Mouse (Mus musculus) lung, embryonic 15.5 days (tissue): ENCODE measurements around the gene Nsg1. TPM values are rescaled to one million over a fixed set of nuclear protein-coding genes. Genes with fewer than 3 reads are reported as not detected.

Source experiments
- ATAC-seq: fragments of 200-750 bp; cut with Nextera tagmentation; 2 replicates; pipeline ENCODE4 v1.8.0; 2017; ENCODE audit warnings: moderate number of reproducible peaks, borderline replicate concordance; ENCODE audit not compliant: low FRiP score, low TSS enrichment; ENCODE audit errors: extremely low read depth
- H3K27ac ChIP-seq: fragments of 300-500 bp; sonication (generic); 2 replicates; pipeline ENCODE4 v1.5.1; 2015; ENCODE audit warnings: moderate library complexity, mild to moderate bottlenecking, inconsistent platforms
- H3K27me3 ChIP-seq: fragments of 300-500 bp; sonication (generic); 2 replicates; pipeline ENCODE4 v1.6.1; 2015; ENCODE audit warnings: inconsistent platforms
- H3K36me3 ChIP-seq: fragments of 300-500 bp; sonication (generic); 2 replicates; pipeline ENCODE4 v1.6.1; 2015; ENCODE audit warnings: inconsistent platforms
- H3K4me1 ChIP-seq: fragments of 300-500 bp; sonication (generic); 2 replicates; pipeline ENCODE4 v1.6.1; 2015; ENCODE audit warnings: inconsistent platforms
- H3K4me2 ChIP-seq: fragments of 300-500 bp; sonication (generic); 2 replicates; pipeline ENCODE4 v1.6.1; 2015; ENCODE audit warnings: inconsistent platforms, mild to moderate bottlenecking, moderate library complexity
- H3K4me3 ChIP-seq: fragments of 300-500 bp; sonication (generic); 2 replicates; pipeline ENCODE4 v1.5.1; 2015; ENCODE audit warnings: mild to moderate bottlenecking, inconsistent platforms
- H3K9ac ChIP-seq: fragments of 300-500 bp; sonication (generic); 2 replicates; pipeline ENCODE4 v1.6.1; 2015; ENCODE audit warnings: inconsistent platforms
- H3K9me3 ChIP-seq: fragments of 300-500 bp; sonication (generic); 2 replicates; pipeline ENCODE4 v1.6.1; 2016; ENCODE audit warnings: inconsistent platforms
- WGBS: fragments of 180-500 bp; shearing (Covaris S2); methylation state at CpG from one replicate; pipeline ENCODE4 v1.1.7; 2015; 5-methylcytosine and 5-hydroxymethylcytosine counted together
- polyA plus RNA-seq: library from polyadenylated mRNA; unstranded; fragments of >200 nt; fragmentation: Nextera tagmentation; extraction: Ambion mirVana; gene quantifications from 2 replicates; pipeline ENCODE4 v1.2.1, GENCODE M21; 2015

Nsg1 gene
- polyA plus RNA-seq = 70.1 and 74.5 TPM in 2 replicates

DNA sequence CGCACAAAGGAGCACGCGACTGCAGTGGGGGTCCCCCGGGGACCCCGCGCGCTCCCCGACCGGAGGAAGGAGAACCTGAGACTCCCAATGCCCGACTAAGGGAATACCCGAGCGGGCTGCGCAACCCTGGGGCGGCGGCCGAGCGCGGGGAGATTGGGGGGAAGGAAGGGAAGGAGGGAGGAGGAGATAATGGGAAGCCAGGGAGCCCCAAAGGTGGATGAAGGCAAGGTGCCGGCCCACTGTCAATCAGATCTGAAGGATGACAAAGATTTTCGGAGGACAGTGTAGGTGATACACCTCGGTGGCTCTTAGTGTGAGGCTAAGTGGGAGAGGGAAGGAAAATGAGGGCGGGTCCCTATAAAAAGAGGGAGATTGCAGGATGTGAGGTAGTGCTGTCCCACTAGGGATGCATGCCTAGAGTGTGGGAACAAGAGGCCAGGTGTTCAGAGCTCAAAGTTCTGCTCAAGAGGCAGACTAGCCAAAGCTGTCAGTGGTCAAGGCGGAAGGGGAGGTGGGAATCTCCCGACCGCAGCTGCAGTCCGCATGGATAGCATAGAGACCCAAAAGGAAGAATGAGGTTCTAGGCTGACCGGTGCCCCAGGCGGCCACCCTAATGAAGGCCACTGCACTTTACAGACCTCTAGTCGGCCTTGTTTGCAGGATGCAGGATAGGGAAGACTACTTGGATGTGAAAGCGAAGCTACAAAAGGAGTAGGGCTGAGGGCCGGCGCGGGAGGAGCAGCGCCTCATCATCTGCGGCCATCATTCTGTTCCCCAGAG is at the start of gene Nsg1:
Gene Nsg1, minus strand, starts transcription at position 274 of the 780 bp plus-strand sequence.
- H3K4me1 ChIP-seq = peaks cover 8% of the 10 kb centered on the region
- H3K27me3 ChIP-seq = peaks cover 34% of the 10 kb centered on the region
- WGBS = 10% methylated on average over 35 of the region's 35 CpGs
- peak within 1 kb of the TSS; percentile 84 for H3K4me2 ChIP-seq
- peak within 1 kb of the TSS; percentile 62 for H3K9ac ChIP-seq
- H3K27ac ChIP-seq = no peak within 1 kb of the TSS
- no peaks in the 10 kb centered on the region for H3K9me3 ChIP-seq
- peak within 1 kb of the TSS; percentile 67 for H3K4me3 ChIP-seq
- ATAC-seq = peak; percentile 20; the same call in 1 of the 2 replicates
- 0 out of 2 replicates have a peak, but pooled peaks cover 5% of the 10 kb centered on the region for H3K36me3 ChIP-seq

DNA sequence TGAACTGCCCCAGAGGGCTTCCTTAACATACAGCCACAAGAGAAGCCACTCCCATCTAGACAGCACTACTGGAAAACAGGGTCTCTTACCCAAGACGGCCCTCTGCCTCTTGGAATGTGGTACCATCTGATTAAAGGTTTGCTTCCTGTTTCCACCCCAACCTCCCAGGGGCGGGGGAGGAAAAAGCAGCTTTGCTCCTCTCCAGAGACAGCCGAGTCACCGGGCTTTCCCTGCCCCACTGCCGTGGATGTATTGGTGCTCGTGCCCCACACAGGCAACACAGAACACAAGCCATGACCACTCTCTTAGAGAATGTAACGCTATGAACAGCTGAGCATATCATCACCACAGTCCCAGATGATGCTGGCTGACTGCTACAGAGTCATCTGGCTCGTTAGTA is 49.3 kb upstream of the Nsg1 start:
- no peak overlapping the region for H3K27ac ChIP-seq
- 69% methylated on average over 8 of the region's 8 CpGs for WGBS
- no peak for ATAC-seq

DNA sequence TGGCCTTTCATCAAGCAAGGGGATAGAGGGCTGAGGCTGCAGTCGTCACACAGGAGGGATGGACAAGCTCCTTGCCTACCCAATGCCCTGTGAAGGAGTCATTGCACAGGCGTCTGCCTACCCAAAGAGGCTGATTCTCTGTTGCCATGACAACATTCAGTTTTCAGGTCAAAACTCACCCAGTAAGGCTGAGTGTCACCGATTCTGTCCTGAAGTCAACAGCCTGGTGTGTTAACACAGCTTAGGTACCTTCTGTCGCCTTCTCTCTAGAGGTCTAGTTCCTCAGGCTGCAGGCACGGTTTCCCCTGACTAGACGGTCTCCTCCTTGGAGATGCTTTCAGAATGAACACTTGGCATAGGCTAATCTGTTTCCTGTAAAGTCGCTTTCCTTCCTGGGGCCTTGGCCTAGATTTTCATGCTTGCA is 45.6 kb upstream of the Nsg1 start:
- 81% methylated on average over 7 of the region's 7 CpGs for WGBS
- no peak overlapping the region for H3K4me3 ChIP-seq
- H3K9ac ChIP-seq = no peak overlapping the region
- no peak for ATAC-seq
- no peaks in the 10 kb centered on the region for H3K9me3 ChIP-seq
- no peaks in the 10 kb centered on the region for H3K27me3 ChIP-seq
- H3K4me2 ChIP-seq = no peak overlapping the region
- peaks cover 40% of the 10 kb centered on the region for H3K36me3 ChIP-seq
- no peak overlapping the region for H3K27ac ChIP-seq
- H3K4me1 ChIP-seq = no peaks in the 10 kb centered on the region

More for the DNA sequence above, 49.3 kb upstream of the Nsg1 start:
- H3K27me3 ChIP-seq = no peaks in the 10 kb centered on the region
- H3K4me3 ChIP-seq = no peak overlapping the region
- peaks cover 46% of the 10 kb centered on the region for H3K36me3 ChIP-seq
- H3K4me1 ChIP-seq = no peaks in the 10 kb centered on the region
- no peak overlapping the region for H3K9ac ChIP-seq
- no peaks in the 10 kb centered on the region for H3K9me3 ChIP-seq
- no peak overlapping the region for H3K4me2 ChIP-seq

DNA sequence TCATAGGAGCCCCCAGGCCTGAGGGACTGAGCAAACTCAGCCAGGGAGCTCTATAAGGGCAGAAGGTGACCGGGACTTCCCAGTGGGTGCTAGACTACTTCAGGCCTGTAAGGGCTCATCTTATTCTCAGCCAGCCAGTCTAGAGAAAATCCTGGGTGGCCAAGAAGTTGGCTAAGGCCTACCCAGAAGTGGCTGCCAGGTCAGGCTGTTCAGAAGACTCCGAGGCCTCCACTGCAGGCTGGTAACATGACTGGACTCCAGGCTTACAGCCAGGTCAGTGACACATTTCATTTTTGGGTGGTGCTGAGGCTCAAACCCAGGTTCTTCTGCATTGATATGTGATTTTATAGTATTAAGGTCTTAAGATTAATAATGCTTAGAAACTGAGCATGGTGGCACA is 40.0 kb upstream of the Nsg1 start:
- no peak for ATAC-seq
- Histone ChIP-seq H3K36me3 (peaks cover 28% of the 10 kb centered on the region), H3K27me3 (no peaks in the 10 kb centered on the region), H3K4me2 (no peak overlapping the region), H3K4me3 (no peak overlapping the region), H3K4me1 (no peaks in the 10 kb centered on the region), H3K27ac (no peak overlapping the region), H3K9me3 (no peaks in the 10 kb centered on the region), H3K9ac (no peak overlapping the region)
- 90% methylated on average over 2 of the region's 2 CpGs for WGBS

DNA sequence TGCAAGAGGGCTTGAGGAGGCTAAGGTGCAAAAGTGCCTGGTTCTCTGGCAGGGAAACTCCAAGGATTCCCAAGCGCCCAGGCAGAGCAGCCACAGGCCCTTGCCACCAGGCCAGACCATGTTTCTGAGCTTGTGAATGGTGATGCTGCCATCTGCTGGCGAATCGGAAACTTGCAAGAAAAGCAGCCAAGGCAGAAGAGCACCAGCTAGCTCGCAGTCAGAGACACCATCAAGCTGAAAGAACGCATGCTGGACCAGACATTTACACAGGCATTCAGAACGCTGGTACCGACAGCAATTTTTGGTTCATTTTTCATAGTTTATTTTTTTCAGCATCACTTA is 37.7 kb upstream of the Nsg1 start:
- no peak overlapping the region for H3K4me3 ChIP-seq
- peaks cover 8% of the 10 kb centered on the region for H3K36me3 ChIP-seq
- H3K9ac ChIP-seq = no peak overlapping the region
- H3K27me3 ChIP-seq = no peaks in the 10 kb centered on the region
- no peak overlapping the region for H3K4me2 ChIP-seq
- no peaks in the 10 kb centered on the region for H3K4me1 ChIP-seq
- no peak overlapping the region for H3K27ac ChIP-seq
- no peak for ATAC-seq
- WGBS = 10% methylated on average over 7 of the region's 7 CpGs
- H3K9me3 ChIP-seq = no peaks in the 10 kb centered on the region

DNA sequence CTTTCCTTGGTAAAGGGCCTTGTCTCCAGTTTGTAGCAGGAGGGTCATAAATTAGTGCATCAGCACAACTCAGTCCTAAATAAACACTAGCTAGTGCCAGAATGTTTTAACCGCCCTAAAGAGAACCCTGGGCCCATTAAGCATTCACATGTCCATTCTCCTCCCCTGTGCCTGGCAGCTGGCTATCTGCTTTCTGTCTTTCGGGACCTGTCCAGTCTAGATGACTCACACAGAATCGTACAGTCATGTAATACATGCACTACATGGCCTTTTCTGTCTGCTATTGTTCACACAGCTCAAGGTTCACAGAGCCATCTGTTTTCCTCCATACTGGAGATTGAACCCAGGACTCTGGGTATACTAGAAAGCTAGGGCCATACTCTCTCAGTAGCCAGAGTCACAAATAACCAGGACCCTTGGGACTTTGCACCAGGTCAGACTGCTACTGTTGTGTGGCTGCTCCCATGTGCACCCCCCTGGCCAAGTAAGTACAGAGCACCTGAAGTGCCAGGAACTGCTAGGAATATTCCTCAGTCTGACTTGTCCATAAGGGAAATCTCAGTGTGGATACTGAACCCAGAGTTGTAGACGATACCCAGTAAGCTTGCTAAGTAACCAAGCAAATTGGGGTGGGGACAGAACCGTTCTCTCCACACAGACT is 37.2 kb upstream of the Nsg1 start:
- no peak for ATAC-seq

DNA sequence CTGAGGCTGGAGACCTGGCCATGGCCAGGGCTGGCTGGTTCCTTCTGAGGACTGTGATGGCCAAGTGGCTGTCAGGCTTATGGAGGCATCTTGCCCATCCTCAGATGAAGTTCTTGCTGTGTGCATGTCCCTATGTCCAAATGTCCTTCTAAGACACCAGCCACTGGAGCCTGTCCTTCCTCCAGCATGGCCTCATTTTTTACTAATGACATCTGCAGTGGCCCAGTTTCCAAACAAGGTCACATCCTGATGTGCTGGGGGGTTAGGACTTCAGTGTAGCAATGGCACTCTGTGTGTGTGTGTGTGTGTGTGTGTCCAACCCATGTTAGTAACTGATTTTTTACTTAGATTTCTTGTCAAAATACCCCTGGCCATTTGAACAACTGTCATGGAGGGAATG is 36.2 kb upstream of the Nsg1 start:
- H3K36me3 ChIP-seq = peaks cover 5% of the 10 kb centered on the region; the same call in 1 of the 2 replicates
- no peak for ATAC-seq
- no peaks in the 10 kb centered on the region for H3K9me3 ChIP-seq
- H3K4me3 ChIP-seq = no peak overlapping the region
- H3K27me3 ChIP-seq = no peaks in the 10 kb centered on the region
- no peak overlapping the region for H3K4me2 ChIP-seq
- H3K9ac ChIP-seq = no peak overlapping the region
- no peaks in the 10 kb centered on the region for H3K4me1 ChIP-seq
- H3K27ac ChIP-seq = no peak overlapping the region

More for the DNA sequence above, 37.2 kb upstream of the Nsg1 start:
- no peak overlapping the region for H3K4me2 ChIP-seq
- no peak overlapping the region for H3K9ac ChIP-seq
- peaks cover 5% of the 10 kb centered on the region; the same call in 1 of the 2 replicates for H3K36me3 ChIP-seq
- no peak overlapping the region for H3K4me3 ChIP-seq
- H3K9me3 ChIP-seq = no peaks in the 10 kb centered on the region
- no peaks in the 10 kb centered on the region for H3K27me3 ChIP-seq
- WGBS = 71% methylated on average over 5 of the region's 5 CpGs
- H3K4me1 ChIP-seq = no peaks in the 10 kb centered on the region
- H3K27ac ChIP-seq = no peak overlapping the region

DNA sequence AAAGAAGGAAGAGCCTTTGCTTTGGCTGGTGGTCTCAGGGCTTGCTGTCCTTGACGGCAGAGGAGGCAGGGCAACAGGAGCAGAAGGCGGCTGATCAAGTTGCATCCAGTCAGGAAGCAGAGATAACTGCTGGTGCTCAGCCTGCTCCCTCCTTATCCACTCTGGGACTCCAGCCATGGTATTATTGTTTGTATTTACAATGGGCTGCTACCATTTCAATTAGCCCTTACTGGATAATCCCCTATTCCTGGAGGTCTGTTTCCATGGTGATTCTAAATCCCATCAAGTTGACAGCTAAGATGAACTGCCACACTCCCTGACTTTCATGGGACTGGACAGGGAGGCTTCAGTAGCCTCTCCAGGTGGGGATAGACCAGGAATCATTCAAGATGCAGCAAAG is 35.2 kb upstream of the Nsg1 start:
- no peaks in the 10 kb centered on the region for H3K27me3 ChIP-seq
- ATAC-seq = no peak
- no peak overlapping the region for H3K4me3 ChIP-seq
- no peak overlapping the region for H3K27ac ChIP-seq
- WGBS = 31% methylated on average over 2 of the region's 2 CpGs
- no peaks in the 10 kb centered on the region for H3K4me1 ChIP-seq
- H3K36me3 ChIP-seq = no peaks in the 10 kb centered on the region
- no peak overlapping the region for H3K4me2 ChIP-seq
- no peaks in the 10 kb centered on the region for H3K9me3 ChIP-seq
- H3K9ac ChIP-seq = no peak overlapping the region

DNA sequence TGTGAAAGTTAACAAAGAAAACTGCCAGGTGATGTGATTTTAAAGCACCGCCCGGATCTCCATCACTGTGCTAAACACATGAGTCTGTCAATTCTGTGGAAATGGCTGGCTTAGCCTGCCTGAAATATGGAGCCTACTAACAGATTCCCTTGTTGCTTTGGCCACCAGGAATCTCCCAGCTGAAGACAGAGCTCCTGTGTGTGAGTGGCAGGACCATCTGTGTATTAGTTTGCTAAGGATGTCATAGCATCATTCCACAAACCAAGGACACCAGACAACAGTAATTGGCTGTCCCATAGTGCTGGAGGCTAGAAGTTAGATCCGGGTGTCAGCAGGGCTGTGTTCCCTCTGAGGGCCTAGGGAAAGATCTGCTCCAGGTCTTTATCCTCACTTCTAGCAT is 31.2 kb upstream of the Nsg1 start:
- no peaks in the 10 kb centered on the region for H3K4me1 ChIP-seq
- H3K9ac ChIP-seq = no peak overlapping the region
- H3K4me2 ChIP-seq = no peak overlapping the region
- no peak overlapping the region for H3K27ac ChIP-seq
- no peaks in the 10 kb centered on the region for H3K36me3 ChIP-seq
- H3K4me3 ChIP-seq = no peak overlapping the region
- no peak for ATAC-seq
- no peaks in the 10 kb centered on the region for H3K27me3 ChIP-seq
- 89% methylated on average over 3 of the region's 3 CpGs for WGBS
- no peaks in the 10 kb centered on the region for H3K9me3 ChIP-seq

DNA sequence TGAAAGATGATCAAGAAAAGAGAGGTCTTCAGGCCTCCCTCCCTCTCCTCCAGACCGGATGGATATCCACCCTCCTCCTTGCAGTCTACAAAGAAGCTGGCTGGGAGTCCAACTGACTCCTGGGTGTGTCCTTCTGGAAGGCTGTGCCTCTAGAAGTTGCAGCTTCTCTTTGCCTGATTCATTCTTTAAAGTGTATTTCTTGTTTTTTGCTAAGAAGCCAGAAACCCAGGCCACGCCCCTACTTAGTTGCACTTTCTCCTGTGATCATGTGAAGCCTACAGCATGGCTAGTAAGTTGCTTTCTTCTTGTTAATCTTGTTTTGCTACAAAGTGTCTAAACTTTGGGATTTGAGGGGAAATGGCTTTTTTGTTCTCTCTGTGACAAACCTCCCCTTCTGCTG is 27.3 kb upstream of the Nsg1 start:
- no peaks in the 10 kb centered on the region for H3K4me1 ChIP-seq
- no peaks in the 10 kb centered on the region for H3K27me3 ChIP-seq
- H3K9ac ChIP-seq = no peak overlapping the region
- no peak overlapping the region for H3K27ac ChIP-seq
- H3K4me3 ChIP-seq = no peak overlapping the region
- no peak for ATAC-seq
- H3K9me3 ChIP-seq = no peaks in the 10 kb centered on the region
- H3K36me3 ChIP-seq = no peaks in the 10 kb centered on the region
- 82% methylated on average over 2 of the region's 2 CpGs for WGBS
- no peak overlapping the region for H3K4me2 ChIP-seq

DNA sequence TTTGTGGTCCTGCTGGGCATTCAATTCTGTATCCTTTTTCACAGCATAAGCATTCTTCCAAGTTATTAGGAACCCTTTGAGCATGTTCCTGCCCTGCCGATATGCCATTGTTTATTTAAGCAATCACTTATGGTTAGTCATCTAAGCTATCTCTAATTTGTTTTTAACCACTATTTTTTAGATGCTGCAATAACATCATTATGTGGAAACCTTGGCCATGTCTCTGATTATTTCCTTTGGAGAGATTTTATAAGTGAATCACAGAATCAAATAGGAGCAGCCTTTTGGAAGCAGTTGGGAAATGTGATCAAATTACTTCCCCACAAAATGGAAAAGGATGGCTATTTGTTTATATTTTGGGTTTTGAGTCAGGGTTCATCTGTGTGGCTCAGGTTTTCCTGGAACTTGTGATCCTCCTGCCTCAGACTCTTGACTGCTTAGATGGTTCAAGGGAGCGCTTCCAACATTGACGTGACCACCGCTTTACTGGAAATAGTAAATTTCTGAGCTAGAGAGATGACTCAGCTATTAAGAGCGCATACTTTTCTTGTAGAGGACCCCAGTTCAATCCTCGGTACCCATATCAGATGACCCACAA is 25.1 kb upstream of the Nsg1 start:
- Histone ChIP-seq H3K9me3 (no peaks in the 10 kb centered on the region), H3K4me3 (no peak overlapping the region), H3K4me2 (no peak overlapping the region), H3K9ac (no peak overlapping the region), H3K4me1 (no peaks in the 10 kb centered on the region), H3K36me3 (no peaks in the 10 kb centered on the region), H3K27ac (no peak overlapping the region), H3K27me3 (no peaks in the 10 kb centered on the region)
- WGBS = 77% methylated on average over 6 of the region's 6 CpGs
- no peak for ATAC-seq

DNA sequence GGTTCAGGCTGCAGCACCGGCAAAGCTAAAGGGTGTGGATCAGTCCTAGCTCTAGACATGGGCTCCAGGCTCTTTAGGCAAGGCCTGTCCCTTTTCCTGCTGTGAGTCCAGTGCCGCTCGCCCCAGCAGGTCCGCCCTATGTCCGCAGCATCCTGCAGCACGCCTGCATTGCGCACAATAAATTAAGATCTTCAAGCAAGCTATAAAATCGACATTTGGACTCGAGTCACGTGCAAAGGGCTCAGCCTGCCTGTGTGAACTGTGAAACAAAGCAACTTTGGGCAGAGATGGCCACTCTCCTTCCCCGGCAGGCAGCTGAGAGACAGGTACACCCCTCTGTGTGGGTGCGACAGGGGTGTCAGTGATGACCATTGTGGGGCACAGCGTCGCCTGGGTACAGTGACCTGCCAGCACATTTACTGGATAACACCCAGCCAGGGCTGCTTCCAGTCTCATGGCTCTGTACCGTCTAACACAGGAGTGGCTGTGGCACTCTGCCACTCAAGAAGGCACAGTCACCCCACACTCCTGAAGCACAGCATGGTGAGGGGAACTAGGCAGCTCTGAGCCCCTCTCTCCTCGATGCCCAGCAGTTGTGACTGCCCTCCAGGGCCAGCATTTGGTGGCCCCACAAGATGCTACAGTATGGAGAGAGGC is 14.7 kb upstream of the Nsg1 start:
- Histone ChIP-seq H3K9ac (no peak overlapping the region), H3K27me3 (no peaks in the 10 kb centered on the region), H3K4me1 (no peaks in the 10 kb centered on the region), H3K36me3 (no peaks in the 10 kb centered on the region), H3K4me2 (no peak overlapping the region), H3K4me3 (no peak overlapping the region), H3K27ac (no peak overlapping the region), H3K9me3 (no peaks in the 10 kb centered on the region)
- WGBS = 79% methylated on average over 16 of the region's 16 CpGs
- no peak for ATAC-seq
